Mouse (Mus musculus): ENCODE measurements around the gene Herc6.
A peak's percentile ranks its signal among the peaks of the same experiment; 100 is the strongest.
"Not testable (repeated sequence)": the region's sequence is repeated elsewhere in the genome, so short reads cannot be mapped to it uniquely, and the experiment has no call there.

Herc6 gene

GRCm38 (mm10) chr6:57580881-57581548 lies at the start of gene Herc6:
Gene Herc6, plus strand, starts transcription at chr6:57581000.
- DNase-seq (ENCODE audit: low read depth, low spot score) = peak; percentile 82

- DNase-seq (ENCODE audit: low read depth, low spot score) = no peak
These were observed 49.8 kb upstream of the Herc6 start for GRCm38 (mm10) chr6:57531011-57531410.

GRCm38 (mm10) chr6:57531441-57531840 lies 49.4 kb upstream of the Herc6 start:
- DNase-seq (ENCODE audit: low read depth, low spot score) = peak; percentile 66

GRCm38 (mm10) chr6:57532022-57532421 lies 48.8 kb upstream of the Herc6 start:
- DNase-seq (ENCODE audit: low read depth, low spot score) = no peak

GRCm38 (mm10) chr6:57533410-57533809 lies 47.4 kb upstream of the Herc6 start:
- no peak for DNase-seq (ENCODE audit: low read depth, low spot score)

GRCm38 (mm10) chr6:57534231-57534610 lies 46.6 kb upstream of the Herc6 start:
- peak; percentile 55 for DNase-seq (ENCODE audit: low read depth, low spot score)

- DNase-seq (ENCODE audit: low read depth, low spot score) = peak; percentile 61
These were observed 46.1 kb upstream of the Herc6 start for GRCm38 (mm10) chr6:57534611-57535286.

- DNase-seq (ENCODE audit: low read depth, low spot score) = peak; percentile 100
These were observed 45.3 kb upstream of the Herc6 start, which contains the start of gene Ppm1k for GRCm38 (mm10) chr6:57535386-57535936. Gene Ppm1k, minus strand, starts transcription at chr6:57535468.

GRCm38 (mm10) chr6:57535971-57536669 lies 44.7 kb upstream of the Herc6 start:
- DNase-seq (ENCODE audit: low read depth, low spot score) = peak; percentile 47

- no peak for DNase-seq (ENCODE audit: low read depth, low spot score)
These were observed 42.9 kb upstream of the Herc6 start for GRCm38 (mm10) chr6:57537887-57538286.

GRCm38 (mm10) chr6:57540950-57541498 lies 39.8 kb upstream of the Herc6 start:
- no peak for DNase-seq (ENCODE audit: low read depth, low spot score)

GRCm38 (mm10) chr6:57541737-57542335 lies 39.0 kb upstream of the Herc6 start:
- DNase-seq (ENCODE audit: low read depth, low spot score) = no peak

GRCm38 (mm10) chr6:57543591-57543990 lies 37.2 kb upstream of the Herc6 start:
- DNase-seq (ENCODE audit: low read depth, low spot score) = not testable (repeated sequence)

GRCm38 (mm10) chr6:57544866-57545265 lies 35.9 kb upstream of the Herc6 start:
- DNase-seq (ENCODE audit: low read depth, low spot score) = no peak

- no peak for DNase-seq (ENCODE audit: low read depth, low spot score)
These were observed 29.5 kb upstream of the Herc6 start for GRCm38 (mm10) chr6:57551211-57551796.

GRCm38 (mm10) chr6:57557796-57558317 lies 22.9 kb upstream of the Herc6 start:
- DNase-seq (ENCODE audit: low read depth, low spot score) = no peak

GRCm38 (mm10) chr6:57563454-57563853 lies 17.3 kb upstream of the Herc6 start:
- DNase-seq (ENCODE audit: low read depth, low spot score) = no peak

GRCm38 (mm10) chr6:57565452-57565851 lies 15.3 kb upstream of the Herc6 start:
- DNase-seq (ENCODE audit: low read depth, low spot score) = no peak

- no peak for DNase-seq (ENCODE audit: low read depth, low spot score)
These were observed 13.2 kb upstream of the Herc6 start for GRCm38 (mm10) chr6:57567630-57568029.

GRCm38 (mm10) chr6:57570170-57570974 lies 10.4 kb upstream of the Herc6 start:
- DNase-seq (ENCODE audit: low read depth, low spot score) = peak; percentile 77
